Mouse (Mus musculus) myocyte (in vitro differentiated cells): ENCODE measurements around the gene Nacc1. TPM values are rescaled to one million over a fixed set of nuclear protein-coding genes. Genes with fewer than 3 reads are reported as not detected.

ENCODE experiments used
- H3K27me3 ChIP-seq: one replicate; pipeline ENCODE4 v1.6.1; 2011; ENCODE audit not compliant: control insufficient read depth, insufficient read depth, insufficient read length
- H3K36me3 ChIP-seq: one replicate; pipeline ENCODE4 v1.6.1; 2011; ENCODE audit not compliant: control insufficient read depth, insufficient read depth
- H3K4me2 ChIP-seq: one replicate; pipeline ENCODE4 v1.6.1; 2011; ENCODE audit warnings: low read depth, control low read depth
- H3K4me3 ChIP-seq: one replicate; pipeline ENCODE4 v1.5.1; 2011; ENCODE audit warnings: mild to moderate bottlenecking, control low read depth, moderate library complexity
- H3K79me2 ChIP-seq: one replicate; pipeline ENCODE4 v1.6.1; 2011; ENCODE audit not compliant: control insufficient read depth, insufficient read depth
- H3ac ChIP-seq: one replicate; pipeline ENCODE4 v1.6.1; 2011; ENCODE audit not compliant: control insufficient read depth, insufficient read length
- CEBPB ChIP-seq: IDR thresholded peaks from 2 replicates; pipeline ENCODE4 v1.6.1; 2011; ENCODE audit warnings: mild to moderate bottlenecking, moderate library complexity; ENCODE audit not compliant: poor library complexity, insufficient read depth, severe bottlenecking
- E2F4 ChIP-seq: IDR thresholded peaks from one replicate; pipeline ENCODE4 v1.6.1; 2011; ENCODE audit warnings: mild to moderate bottlenecking, control low read depth, moderate library complexity; ENCODE audit not compliant: insufficient read depth
- MAX ChIP-seq: IDR thresholded peaks from one replicate; pipeline ENCODE4 v1.6.1; 2011; ENCODE audit warnings: low read depth, mild to moderate bottlenecking, control low read depth
- MYOD1 ChIP-seq, 3 experiments: IDR thresholded peaks; one replicate each; pipeline ENCODE4 v1.6.1; 2011; ENCODE audit warnings: control low read depth in 2 of 3, low read depth in 2 of 3, mild to moderate bottlenecking in 2 of 3, moderate library complexity in 1 of 3; ENCODE audit not compliant: insufficient read length in 2 of 3, control insufficient read depth in 1 of 3
- MYOG ChIP-seq, 3 experiments: IDR thresholded peaks; one replicate each; pipeline ENCODE4 v1.6.1; 2011; ENCODE audit warnings: control low read depth in 2 of 3, low read depth in 2 of 3, mild to moderate bottlenecking in 2 of 3; ENCODE audit not compliant: insufficient read length in 2 of 3, control insufficient read depth in 1 of 3, insufficient read depth in 1 of 3
- POLR2A ChIP-seq: IDR thresholded peaks from one replicate; pipeline ENCODE4 v1.6.1; 2011; ENCODE audit warnings: low read depth, mild to moderate bottlenecking, control low read depth, moderate library complexity; ENCODE audit not compliant: insufficient read length
- POLR2AphosphoS2 ChIP-seq: IDR thresholded peaks from one replicate; pipeline ENCODE4 v1.6.1; 2011; ENCODE audit warnings: low read depth, control low read depth; ENCODE audit not compliant: insufficient read length
- REST ChIP-seq: IDR thresholded peaks from one replicate; pipeline ENCODE4 v1.6.1; 2011; ENCODE audit warnings: mild to moderate bottlenecking, control low read depth, moderate library complexity; ENCODE audit not compliant: insufficient read depth, insufficient read length
- SRF ChIP-seq: IDR thresholded peaks from one replicate; pipeline ENCODE4 v1.6.1; 2011; ENCODE audit warnings: low read depth; ENCODE audit not compliant: control insufficient read depth, insufficient read length
- TCF12 ChIP-seq: IDR thresholded peaks from one replicate; pipeline ENCODE4 v1.6.1; 2011; ENCODE audit warnings: mild to moderate bottlenecking, control low read depth; ENCODE audit not compliant: poor library complexity, insufficient read depth, severe bottlenecking
- TCF3 ChIP-seq: IDR thresholded peaks from one replicate; pipeline ENCODE4 v1.6.1; 2011; ENCODE audit warnings: low read depth, control low read depth; ENCODE audit not compliant: insufficient read length
- USF1 ChIP-seq: IDR thresholded peaks from one replicate; pipeline ENCODE4 v1.6.1; 2011; ENCODE audit warnings: low read depth, mild to moderate bottlenecking, control low read depth, moderate library complexity
- polyA plus RNA-seq: library from polyadenylated mRNA; unstranded; fragments of >200 nt; fragmentation: generic; extraction: Trizol; gene quantifications from one replicate; pipeline ENCODE4 v1.2.1, GENCODE M21; 2012; ENCODE audit warnings: missing spikeins

The Nacc1 gene
- polyA plus RNA-seq, 1 experiment, result 56.1 TPM

- H3K79me2 ChIP-seq, result no peaks in the 10 kb centered on the region
- TF ChIP-seq MYOG (IDR thresholded peaks at IDR 0.05; ENCODE audit: control insufficient read depth in 1 of 3, insufficient read depth in 1 of 3, insufficient read length in 2 of 3, low read depth in 2 of 3) (no peak), POLR2A (no peak), E2F4 (no peak)
- H3ac ChIP-seq, result no peak overlapping the region
- no peaks in the 10 kb centered on the region for H3K36me3 ChIP-seq
- no peak overlapping the region for H3K4me3 ChIP-seq
- no peak overlapping the region for H3K4me2 ChIP-seq
- no peaks in the 10 kb centered on the region for H3K27me3 ChIP-seq
Observed at GRCm38 (mm10) chr8:84640617-84641294, 46.9 kb downstream of the Nacc1 start.

- Histone ChIP-seq H3K27me3 (no peaks in the 10 kb centered on the region), H3ac (no peak overlapping the region), H3K4me3 (peak overlapping the region; percentile 32), H3K4me2 (peak overlapping the region; percentile 88), H3K36me3 (no peaks in the 10 kb centered on the region), H3K79me2 (no peaks in the 10 kb centered on the region)
- TF ChIP-seq E2F4 (no peak), REST (no peak), MYOD1 (IDR thresholded peaks at IDR 0.05; ENCODE audit: control insufficient read depth in 1 of 3, insufficient read length in 2 of 3, low read depth in 2 of 3) (no peak), MAX (no peak), TCF12 (no peak)
Observed at GRCm38 (mm10) chr8:84640010-84640588, 47.6 kb downstream of the Nacc1 start.

GRCm38 (mm10) chr8:84639162-84640009, 48.3 kb downstream of the Nacc1 start:
- TF ChIP-seq POLR2A, result peak; percentile 74
- TF ChIP-seq POLR2AphosphoS2, result peak; percentile 55
- no peak for TF ChIP-seq TCF12
- TF ChIP-seq CEBPB, result no peak
- no peak for TF ChIP-seq SRF
- no peak for TF ChIP-seq MAX
- TF ChIP-seq TCF3, result peak; percentile 1
- TF ChIP-seq MYOG (IDR thresholded peaks at IDR 0.05; ENCODE audit: control insufficient read depth in 1 of 3, insufficient read depth in 1 of 3, insufficient read length in 2 of 3, low read depth in 2 of 3), result peak in 1 of 3 experiments; percentile 35
- peak in 1 of 3 experiments; percentile 21 for TF ChIP-seq MYOD1 (IDR thresholded peaks at IDR 0.05; ENCODE audit: control insufficient read depth in 1 of 3, insufficient read length in 2 of 3, low read depth in 2 of 3)
- no peak for TF ChIP-seq USF1
- TF ChIP-seq E2F4, result peak; percentile 11
- TF ChIP-seq REST, result no peak
- Histone ChIP-seq H3K27me3 (no peaks in the 10 kb centered on the region), H3K4me3 (peak overlapping the region; percentile 32), H3K4me2 (peak overlapping the region; percentile 88), H3ac (peak overlapping the region; percentile 41), H3K36me3 (no peaks in the 10 kb centered on the region), H3K79me2 (no peaks in the 10 kb centered on the region)

- no peak for TF ChIP-seq USF1
- TF ChIP-seq MYOD1 (IDR thresholded peaks at IDR 0.05; ENCODE audit: control insufficient read depth in 1 of 3, insufficient read length in 2 of 3, low read depth in 2 of 3), result peak in 2 of 3 experiments; percentile 26 to 60
- TF ChIP-seq MYOG (IDR thresholded peaks at IDR 0.05; ENCODE audit: control insufficient read depth in 1 of 3, insufficient read depth in 1 of 3, insufficient read length in 2 of 3, low read depth in 2 of 3), result peak in 2 of 3 experiments; percentile 32 to 36
- TF ChIP-seq POLR2A, result peak; percentile 24
- TF ChIP-seq MAX, result no peak
- Histone ChIP-seq H3K36me3 (no peaks in the 10 kb centered on the region), H3K4me2 (peak overlapping the region; percentile 76), H3K27me3 (no peaks in the 10 kb centered on the region), H3K79me2 (no peaks in the 10 kb centered on the region), H3K4me3 (peak overlapping the region; percentile 32), H3ac (peak overlapping the region; percentile 41)
Observed at GRCm38 (mm10) chr8:84638555-84639161, 49.0 kb downstream of the Nacc1 start.
